Mouse (Mus musculus): Measurements from ENCODE around the gene Ccdc174. TPM values are rescaled to one million over a fixed set of nuclear protein-coding genes. Genes with fewer than 3 reads are reported as not detected.

Ccdc174 gene
- polyA plus RNA-seq, 1 experiment from 2014 or later = 27.2 TPM

GRCm38 (mm10) chr6:91914011-91914410 is 36.2 kb downstream of the Ccdc174 start:
- Histone ChIP-seq H3K9ac (ENCODE audit: low read depth, low read length) (no peak overlapping the region), H3K27me3 (replicated peaks; ENCODE audit: control insufficient read depth, insufficient read depth, low read length) (no peaks in the 10 kb centered on the region), H3K4me3 (ENCODE audit: low read depth, low read length) (no peak overlapping the region), H3K4me1 (replicated peaks; ENCODE audit: control insufficient read depth, insufficient read depth, low read length) (no peaks in the 10 kb centered on the region), H3K4me2 (replicated peaks; ENCODE audit: low read depth) (no peak overlapping the region), H3K36me3 (ENCODE audit: control insufficient read depth, insufficient read depth) (no peaks in the 10 kb centered on the region), H3K27ac (ENCODE audit: low read depth, low read length) (no peak overlapping the region), H3K9me3 (ENCODE audit: control insufficient read depth) (no peaks in the 10 kb centered on the region)
- ATAC-seq = no peak
- WGBS = 87% methylated on average over 10 of the region's 10 CpGs
- no peak for TF ChIP-seq CTCF (IDR thresholded peaks at IDR 0.05; ENCODE audit: low read depth)

GRCm38 (mm10) chr6:91917286-91917685 is 39.4 kb downstream of the Ccdc174 start:
- no peak for ATAC-seq
- H3K27ac ChIP-seq (ENCODE audit: low read depth, low read length) = no peak overlapping the region
- no peaks in the 10 kb centered on the region for H3K4me1 ChIP-seq (replicated peaks; ENCODE audit: control insufficient read depth, insufficient read depth, low read length)
- H3K9ac ChIP-seq (ENCODE audit: low read depth, low read length) = no peak overlapping the region
- WGBS = 25% methylated on average over 4 of the region's 4 CpGs
- H3K9me3 ChIP-seq (ENCODE audit: control insufficient read depth) = no peaks in the 10 kb centered on the region
- H3K36me3 ChIP-seq (ENCODE audit: control insufficient read depth, insufficient read depth) = no peaks in the 10 kb centered on the region
- no peak for TF ChIP-seq CTCF (IDR thresholded peaks at IDR 0.05; ENCODE audit: low read depth)
- no peaks in the 10 kb centered on the region for H3K27me3 ChIP-seq (replicated peaks; ENCODE audit: control insufficient read depth, insufficient read depth, low read length)
- no peak overlapping the region for H3K4me3 ChIP-seq (ENCODE audit: low read depth, low read length)
- no peak overlapping the region for H3K4me2 ChIP-seq (replicated peaks; ENCODE audit: low read depth)

GRCm38 (mm10) chr6:91917716-91918115 is 39.9 kb downstream of the Ccdc174 start:
- 85% methylated on average over 11 of the region's 11 CpGs for WGBS
- TF ChIP-seq CTCF (IDR thresholded peaks at IDR 0.05; ENCODE audit: low read depth) = no peak
- H3K9me3 ChIP-seq (ENCODE audit: control insufficient read depth) = no peaks in the 10 kb centered on the region
- H3K9ac ChIP-seq (ENCODE audit: low read depth, low read length) = no peak overlapping the region
- no peaks in the 10 kb centered on the region for H3K4me1 ChIP-seq (replicated peaks; ENCODE audit: control insufficient read depth, insufficient read depth, low read length)
- no peak overlapping the region for H3K4me3 ChIP-seq (ENCODE audit: low read depth, low read length)
- H3K27ac ChIP-seq (ENCODE audit: low read depth, low read length) = no peak overlapping the region
- no peak for ATAC-seq
- no peaks in the 10 kb centered on the region for H3K36me3 ChIP-seq (ENCODE audit: control insufficient read depth, insufficient read depth)
- H3K27me3 ChIP-seq (replicated peaks; ENCODE audit: control insufficient read depth, insufficient read depth, low read length) = no peaks in the 10 kb centered on the region
- no peak overlapping the region for H3K4me2 ChIP-seq (replicated peaks; ENCODE audit: low read depth)

- Histone ChIP-seq H3K4me1 (replicated peaks; ENCODE audit: control insufficient read depth, insufficient read depth, low read length) (no peaks in the 10 kb centered on the region), H3K27ac (ENCODE audit: low read depth, low read length) (no peak overlapping the region), H3K9me3 (ENCODE audit: control insufficient read depth) (no peaks in the 10 kb centered on the region), H3K36me3 (ENCODE audit: control insufficient read depth, insufficient read depth) (no peaks in the 10 kb centered on the region), H3K4me3 (ENCODE audit: low read depth, low read length) (no peak overlapping the region), H3K27me3 (replicated peaks; ENCODE audit: control insufficient read depth, insufficient read depth, low read length) (no peaks in the 10 kb centered on the region), H3K4me2 (replicated peaks; ENCODE audit: low read depth) (no peak overlapping the region), H3K9ac (ENCODE audit: low read depth, low read length) (no peak overlapping the region)
- WGBS = 56% methylated on average over 5 of the region's 5 CpGs
- no peak for TF ChIP-seq CTCF (IDR thresholded peaks at IDR 0.05; ENCODE audit: low read depth)
- ATAC-seq = no peak
These were observed 53.4 kb downstream of the Ccdc174 start for GRCm38 (mm10) chr6:91931231-91931630.

- H3K27me3 ChIP-seq (replicated peaks; ENCODE audit: control insufficient read depth, insufficient read depth, low read length) = no peaks in the 10 kb centered on the region
- no peak overlapping the region for H3K9ac ChIP-seq (ENCODE audit: low read depth, low read length)
- H3K36me3 ChIP-seq (ENCODE audit: control insufficient read depth, insufficient read depth) = no peaks in the 10 kb centered on the region
- no peak for TF ChIP-seq CTCF (IDR thresholded peaks at IDR 0.05; ENCODE audit: low read depth)
- H3K4me1 ChIP-seq (replicated peaks; ENCODE audit: control insufficient read depth, insufficient read depth, low read length) = no peaks in the 10 kb centered on the region
- 57% methylated on average over 4 of the region's 4 CpGs for WGBS
- no peak overlapping the region for H3K4me3 ChIP-seq (ENCODE audit: low read depth, low read length)
- H3K27ac ChIP-seq (ENCODE audit: low read depth, low read length) = no peak overlapping the region
- no peak for ATAC-seq
- no peaks in the 10 kb centered on the region for H3K9me3 ChIP-seq (ENCODE audit: control insufficient read depth)
- H3K4me2 ChIP-seq (replicated peaks; ENCODE audit: low read depth) = no peak overlapping the region
These were observed 60.6 kb downstream of the Ccdc174 start for GRCm38 (mm10) chr6:91938491-91938890.

- Histone ChIP-seq H3K4me3 (ENCODE audit: low read depth, low read length) (no peak overlapping the region), H3K4me1 (replicated peaks; ENCODE audit: control insufficient read depth, insufficient read depth, low read length) (no peaks in the 10 kb centered on the region), H3K27me3 (replicated peaks; ENCODE audit: control insufficient read depth, insufficient read depth, low read length) (no peaks in the 10 kb centered on the region), H3K9me3 (ENCODE audit: control insufficient read depth) (no peaks in the 10 kb centered on the region), H3K9ac (ENCODE audit: low read depth, low read length) (no peak overlapping the region), H3K27ac (ENCODE audit: low read depth, low read length) (no peak overlapping the region), H3K4me2 (replicated peaks; ENCODE audit: low read depth) (no peak overlapping the region), H3K36me3 (ENCODE audit: control insufficient read depth, insufficient read depth) (no peaks in the 10 kb centered on the region)
- ATAC-seq = no peak
- TF ChIP-seq CTCF (IDR thresholded peaks at IDR 0.05; ENCODE audit: low read depth) = no peak
- WGBS = 58% methylated on average over 2 of the region's 2 CpGs
These were observed 70.6 kb downstream of the Ccdc174 start for GRCm38 (mm10) chr6:91948426-91948825.

Other genes with a start within 250 kb of the Ccdc174 start
- 109 and 127 TPM in 2 replicates for gene Slc6a6, start 194.0 kb upstream of the Ccdc174 start, polyA plus RNA-seq (2015; fragmentation: Nextera tagmentation; extraction: Ambion mirVana)
- 0.22 and 0.27 TPM in 2 replicates for gene Grip2, start 50.8 kb upstream of the Ccdc174 start, polyA plus RNA-seq (2015; fragmentation: Nextera tagmentation; extraction: Ambion mirVana)
- gene 4930590J08Rik, start 24.8 kb downstream of the Ccdc174 start, polyA plus RNA-seq (2015; fragmentation: Nextera tagmentation; extraction: Ambion mirVana) = 0.08 and 0.16 TPM in 2 replicates
- gene Fgd5, start 100.8 kb downstream of the Ccdc174 start, polyA plus RNA-seq (2015; fragmentation: Nextera tagmentation; extraction: Ambion mirVana) = 3.3 and 3.5 TPM in 2 replicates
- 8.1 and 9.6 TPM in 2 replicates for gene Nr2c2, start 213.3 kb downstream of the Ccdc174 start, polyA plus RNA-seq (2015; fragmentation: Nextera tagmentation; extraction: Ambion mirVana)